Mouse (Mus musculus): ENCODE data around the gene Naa38. TPM values are rescaled to one million over a fixed set of nuclear protein-coding genes. Genes with fewer than 3 reads are reported as not detected.
A peak's percentile ranks its signal among the peaks of the same experiment; 100 is the strongest.

Naa38 gene
- polyA plus RNA-seq, 1 experiment from 2014 or later = 83.9 TPM

DNA sequence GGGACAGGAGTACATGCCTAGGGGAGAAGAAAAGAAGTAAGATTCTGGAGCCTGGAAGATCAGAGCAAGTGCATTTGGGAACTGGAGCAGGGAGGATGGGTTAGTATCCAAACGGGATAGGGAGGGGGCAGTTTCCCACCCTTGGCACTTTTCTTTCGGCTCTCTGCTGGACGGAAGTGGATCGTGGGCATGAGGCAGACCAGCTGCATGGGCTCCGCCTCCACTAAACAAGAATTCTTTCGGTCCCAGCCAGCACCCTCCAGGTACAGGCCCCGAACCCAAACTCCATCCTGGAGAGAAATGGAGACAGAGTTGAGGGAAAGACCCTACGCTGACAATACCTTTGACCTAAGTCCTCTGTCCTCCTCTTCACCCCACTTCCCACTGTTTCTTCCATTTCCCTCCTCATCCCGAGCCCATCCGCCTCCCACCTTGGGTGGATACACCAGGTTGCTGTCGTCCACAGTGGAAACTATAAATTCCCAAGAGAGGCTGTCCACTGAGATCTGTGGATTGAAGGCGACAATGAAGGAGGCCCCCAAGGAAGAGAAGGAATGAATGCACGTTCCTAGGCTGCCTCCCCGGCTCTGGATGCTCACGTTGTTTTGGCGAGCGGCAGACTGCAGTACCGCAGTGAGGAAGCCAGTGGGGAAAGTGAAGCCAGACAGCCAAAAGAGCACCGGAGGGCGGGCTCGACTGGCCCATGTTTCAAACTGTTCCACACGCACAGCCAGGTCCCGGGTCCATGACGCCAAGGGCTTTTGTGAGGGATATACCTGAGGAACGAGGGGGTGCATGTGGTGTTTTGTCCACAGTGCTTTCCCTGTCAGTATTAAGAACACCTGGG, 26.1 kb downstream of the Naa38 start:
- Histone ChIP-seq H3K36me3 (replicated peaks; ENCODE audit: insufficient read depth, low read length) (no peaks in the 10 kb centered on the region), H3K9ac (replicated peaks) (no peak overlapping the region), H3K4me3 (ENCODE audit: low read depth, low read length) (no peak overlapping the region), H3K27me3 (ENCODE audit: insufficient read depth, low read length) (peaks cover 20% of the 10 kb centered on the region), H3K9me3 (ENCODE audit: low read length) (no peaks in the 10 kb centered on the region), H3K4me1 (ENCODE audit: insufficient read depth) (peaks cover 41% of the 10 kb centered on the region), H3K27ac (ENCODE audit: low read depth) (no peak overlapping the region), H3K4me2 (ENCODE audit: low read depth, low read length) (no peak overlapping the region)
- 25% methylated on average over 23 of the region's 25 CpGs for WGBS (ENCODE audit: insufficient replicate concordance)
- no peak for DNase-seq
- ATAC-seq = no peak
- TF ChIP-seq EP300 (IDR thresholded peaks at IDR 0.05; ENCODE audit: low read depth) (no peak), CTCF (IDR thresholded peaks at IDR 0.05; ENCODE audit: low read depth) (no peak)

DNA sequence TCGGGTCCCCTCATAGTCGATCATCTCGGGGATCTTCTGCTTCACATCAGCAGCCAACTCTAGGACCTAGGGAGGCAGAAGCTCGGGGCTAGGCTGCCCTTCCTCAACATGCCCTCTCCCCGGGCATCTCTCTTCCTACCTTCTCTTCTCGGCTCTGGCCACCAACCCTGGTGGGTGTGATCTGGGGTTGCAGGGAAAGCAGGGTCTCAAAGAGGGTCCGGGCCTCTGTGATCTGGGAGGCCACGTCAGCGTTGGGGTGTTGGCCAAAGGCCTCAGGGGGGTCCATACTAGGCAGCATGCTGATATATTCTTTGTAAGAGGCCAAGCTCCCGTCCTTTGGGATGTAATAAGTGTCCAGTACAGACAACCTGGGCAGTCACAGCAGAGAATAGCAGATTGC, 27.6 kb downstream of the Naa38 start:
- 86% methylated on average over 10 of the region's 10 CpGs for WGBS (ENCODE audit: insufficient replicate concordance)
- no peak overlapping the region for H3K4me2 ChIP-seq (ENCODE audit: low read depth, low read length)
- H3K9ac ChIP-seq (replicated peaks) = no peak overlapping the region
- H3K36me3 ChIP-seq (replicated peaks; ENCODE audit: insufficient read depth, low read length) = no peaks in the 10 kb centered on the region
- peaks cover 20% of the 10 kb centered on the region for H3K27me3 ChIP-seq (ENCODE audit: insufficient read depth, low read length)
- H3K4me1 ChIP-seq (ENCODE audit: insufficient read depth) = peaks cover 27% of the 10 kb centered on the region
- no peak overlapping the region for H3K27ac ChIP-seq (ENCODE audit: low read depth)
- DNase-seq (no peak), ATAC-seq (no peak)
- TF ChIP-seq EP300 (IDR thresholded peaks at IDR 0.05; ENCODE audit: low read depth) (no peak), CTCF (IDR thresholded peaks at IDR 0.05; ENCODE audit: low read depth) (no peak)
- no peaks in the 10 kb centered on the region for H3K9me3 ChIP-seq (ENCODE audit: low read length)
- no peak overlapping the region for H3K4me3 ChIP-seq (ENCODE audit: low read depth, low read length)

- WGBS (ENCODE audit: insufficient replicate concordance) = 28% methylated on average over 6 of the region's 6 CpGs
Measured at GRCm38 (mm10) chr11:69423885-69424284, 28.6 kb downstream of the Naa38 start.

DNA sequence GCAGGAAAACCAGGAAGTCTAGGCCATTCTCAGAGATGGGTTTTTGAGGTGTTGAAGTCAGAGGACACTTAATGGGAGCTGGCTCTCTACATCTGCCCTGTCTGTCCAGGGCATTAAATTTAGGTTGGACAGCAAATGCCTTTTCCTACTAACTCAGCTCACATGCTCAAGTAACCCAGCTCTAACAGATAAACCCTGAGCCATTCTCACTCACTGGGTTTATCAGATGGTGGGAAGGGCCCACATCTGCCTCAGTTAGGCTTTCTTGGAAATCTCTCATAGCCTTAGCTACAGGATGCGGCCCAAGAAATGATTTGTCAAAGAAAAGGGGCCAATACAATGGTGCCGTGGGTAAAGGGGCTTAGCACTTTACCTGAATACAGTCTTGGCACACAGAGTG, 31.0 kb downstream of the Naa38 start:
- ATAC-seq (no peak), DNase-seq (no peak)
- no peaks in the 10 kb centered on the region for H3K36me3 ChIP-seq (replicated peaks; ENCODE audit: insufficient read depth, low read length)
- no peak overlapping the region for H3K9ac ChIP-seq (replicated peaks)
- no peak overlapping the region for H3K4me3 ChIP-seq (ENCODE audit: low read depth, low read length)
- no peaks in the 10 kb centered on the region for H3K4me1 ChIP-seq (ENCODE audit: insufficient read depth)
- no peak overlapping the region for H3K4me2 ChIP-seq (ENCODE audit: low read depth, low read length)
- peaks cover 15% of the 10 kb centered on the region for H3K27me3 ChIP-seq (ENCODE audit: insufficient read depth, low read length)
- H3K27ac ChIP-seq (ENCODE audit: low read depth) = no peak overlapping the region
- no peaks in the 10 kb centered on the region for H3K9me3 ChIP-seq (ENCODE audit: low read length)
- no peak for TF ChIP-seq EP300 (IDR thresholded peaks at IDR 0.05; ENCODE audit: low read depth)
- TF ChIP-seq CTCF (IDR thresholded peaks at IDR 0.05; ENCODE audit: low read depth) = no peak
- WGBS (ENCODE audit: insufficient replicate concordance) = 60% methylated on average over 2 of the region's 2 CpGs

More at GRCm38 (mm10) chr11:69423885-69424284, 28.6 kb downstream of the Naa38 start:
- H3K4me1 ChIP-seq (ENCODE audit: insufficient read depth) = peaks cover 19% of the 10 kb centered on the region
- ATAC-seq (peak; percentile 6; the same call in 1 of the 2 replicates), DNase-seq (no peak)
- no peak overlapping the region for H3K4me2 ChIP-seq (ENCODE audit: low read depth, low read length)
- H3K27ac ChIP-seq (ENCODE audit: low read depth) = no peak overlapping the region
- H3K4me3 ChIP-seq (ENCODE audit: low read depth, low read length) = no peak overlapping the region
- H3K9ac ChIP-seq (replicated peaks) = no peak overlapping the region
- TF ChIP-seq EP300 (IDR thresholded peaks at IDR 0.05; ENCODE audit: low read depth) = no peak
- no peak for TF ChIP-seq CTCF (IDR thresholded peaks at IDR 0.05; ENCODE audit: low read depth)
- H3K36me3 ChIP-seq (replicated peaks; ENCODE audit: insufficient read depth, low read length) = no peaks in the 10 kb centered on the region
- peaks cover 20% of the 10 kb centered on the region for H3K27me3 ChIP-seq (ENCODE audit: insufficient read depth, low read length)
- H3K9me3 ChIP-seq (ENCODE audit: low read length) = no peaks in the 10 kb centered on the region

DNA sequence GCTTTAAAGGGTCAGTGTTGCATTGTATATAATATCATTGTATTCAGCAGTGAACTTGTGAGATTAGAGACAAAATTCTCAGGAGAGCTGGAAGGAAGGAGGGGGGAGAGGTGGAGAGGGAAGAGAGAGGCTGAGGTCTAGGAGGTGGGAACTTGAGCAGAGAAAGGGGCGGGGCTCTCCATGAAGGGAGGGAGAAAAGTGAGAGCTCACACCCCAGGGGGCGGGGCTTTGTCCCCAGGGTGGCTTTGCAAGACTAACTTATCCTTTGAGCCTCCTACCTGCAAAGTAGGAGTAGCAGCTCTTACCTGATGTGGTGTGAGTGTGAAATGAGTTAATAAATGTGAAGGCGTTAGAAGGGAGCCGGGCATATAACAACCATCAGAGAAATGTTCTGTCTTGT, 33.5 kb downstream of the Naa38 start:
- H3K27ac ChIP-seq (ENCODE audit: low read depth) = no peak overlapping the region
- no peak overlapping the region for H3K4me3 ChIP-seq (ENCODE audit: low read depth, low read length)
- no peak for TF ChIP-seq CTCF (IDR thresholded peaks at IDR 0.05; ENCODE audit: low read depth)
- no peak for TF ChIP-seq EP300 (IDR thresholded peaks at IDR 0.05; ENCODE audit: low read depth)
- no peak overlapping the region for H3K9ac ChIP-seq (replicated peaks)
- H3K9me3 ChIP-seq (ENCODE audit: low read length) = no peaks in the 10 kb centered on the region
- no peaks in the 10 kb centered on the region for H3K36me3 ChIP-seq (replicated peaks; ENCODE audit: insufficient read depth, low read length)
- 27% methylated on average over 4 of the region's 4 CpGs for WGBS (ENCODE audit: insufficient replicate concordance)
- ATAC-seq (peak; percentile 42; the same call in 1 of the 2 replicates), DNase-seq (peak; percentile 76)
- H3K4me1 ChIP-seq (ENCODE audit: insufficient read depth) = no peaks in the 10 kb centered on the region
- H3K4me2 ChIP-seq (ENCODE audit: low read depth, low read length) = no peak overlapping the region
- H3K27me3 ChIP-seq (ENCODE audit: insufficient read depth, low read length) = no peaks in the 10 kb centered on the region

- H3K9me3 ChIP-seq (ENCODE audit: low read length) = no peaks in the 10 kb centered on the region
- H3K27ac ChIP-seq (ENCODE audit: low read depth) = no peak overlapping the region
- no peak overlapping the region for H3K4me3 ChIP-seq (ENCODE audit: low read depth, low read length)
- H3K27me3 ChIP-seq (ENCODE audit: insufficient read depth, low read length) = no peaks in the 10 kb centered on the region
- no peaks in the 10 kb centered on the region for H3K4me1 ChIP-seq (ENCODE audit: insufficient read depth)
- no peaks in the 10 kb centered on the region for H3K36me3 ChIP-seq (replicated peaks; ENCODE audit: insufficient read depth, low read length)
- 23% methylated on average over 2 of the region's 2 CpGs for WGBS (ENCODE audit: insufficient replicate concordance)
- no peak overlapping the region for H3K4me2 ChIP-seq (ENCODE audit: low read depth, low read length)
- ATAC-seq = no peak; the same call in 1 of the 2 replicates
- DNase-seq = no peak
- H3K9ac ChIP-seq (replicated peaks) = no peak overlapping the region
- TF ChIP-seq EP300 (IDR thresholded peaks at IDR 0.05; ENCODE audit: low read depth) = no peak
- no peak for TF ChIP-seq CTCF (IDR thresholded peaks at IDR 0.05; ENCODE audit: low read depth)
Measured at GRCm38 (mm10) chr11:69429313-69429712, 34.0 kb downstream of the Naa38 start.

Data from liver, postnatal 0 days (tissue).